Mouse (Mus musculus) central nervous system, embryonic 18 days (tissue): ENCODE data around the gene Zfp772. TPM values are rescaled to one million over a fixed set of nuclear protein-coding genes. Genes with fewer than 3 reads are reported as not detected.

Experiments
- polyA plus RNA-seq: library from polyadenylated mRNA; depleted of rRNA; stranded (reverse); fragments of >200 nt; gene quantifications from 2 replicates; pipeline ENCODE4 v1.2.3, GENCODE M21; 2012; rRNA removed

Zfp772 gene
- polyA plus RNA-seq, result 11.9 and 12.8 TPM in 2 replicates

DNA sequence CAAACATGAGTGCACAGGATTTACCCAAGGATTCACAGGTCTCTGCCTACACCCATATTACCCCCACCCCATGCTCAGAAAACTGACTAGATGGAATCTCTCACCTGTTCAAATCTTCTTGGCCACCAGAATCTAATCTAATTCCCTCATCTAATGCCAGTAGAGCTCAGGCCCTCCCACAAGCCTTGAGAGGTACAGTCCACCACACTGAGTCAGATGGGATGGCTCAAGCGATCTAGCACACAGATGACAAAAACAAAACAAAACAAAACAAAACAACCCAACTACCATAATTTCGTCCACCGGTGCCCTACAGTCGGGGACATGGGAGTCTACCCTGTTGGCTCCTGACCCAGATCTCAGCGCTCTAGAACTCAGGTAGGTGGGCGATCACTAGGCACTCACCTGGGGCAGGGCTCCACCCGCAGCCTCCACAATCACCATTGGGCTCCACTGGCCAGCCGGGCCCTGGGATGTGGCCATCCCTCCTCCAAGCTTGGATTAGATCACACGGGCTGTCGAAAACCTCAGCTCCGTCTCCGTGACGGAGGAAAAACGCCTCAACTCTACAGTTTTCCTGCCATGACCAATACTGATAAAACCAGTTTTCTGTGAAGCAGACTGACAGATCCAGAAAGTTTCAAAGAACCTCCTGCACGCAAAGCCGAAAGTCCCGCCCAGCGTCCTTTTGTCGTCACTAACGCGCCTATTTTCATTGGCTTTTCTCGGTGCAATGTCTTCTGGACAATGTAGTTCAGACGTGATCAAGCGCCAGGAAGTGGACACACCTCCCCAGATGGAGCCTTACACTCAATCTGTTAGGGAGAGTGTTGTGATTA, at the start of gene Zfp772:
TSS of gene Zfp772 (minus strand) at position 686 of the 839 bp plus-strand sequence.

DNA sequence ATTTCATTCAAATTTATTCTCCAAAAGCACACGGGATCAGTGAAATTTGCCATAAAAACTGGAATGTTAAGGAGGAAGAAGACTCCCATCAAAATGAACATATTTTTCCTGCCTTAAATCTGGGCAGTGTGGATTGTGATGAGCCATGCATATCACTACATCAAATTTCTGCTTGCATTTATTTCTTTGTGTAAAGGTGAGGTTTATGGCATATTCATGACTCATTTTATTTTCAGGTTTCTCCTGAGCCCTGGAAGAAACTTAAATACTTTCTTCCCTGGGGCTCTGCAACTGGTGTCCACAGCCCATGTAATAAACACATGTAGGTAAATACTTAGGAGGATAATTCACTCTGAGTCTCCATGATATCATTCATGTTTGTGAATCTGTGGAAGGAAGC, 37.4 kb upstream of the Zfp772 start, which contains the start of gene Vmn2r29:
TSS of gene Vmn2r29 (minus strand) at position 101 of the 400 bp plus-strand sequence.

DNA sequence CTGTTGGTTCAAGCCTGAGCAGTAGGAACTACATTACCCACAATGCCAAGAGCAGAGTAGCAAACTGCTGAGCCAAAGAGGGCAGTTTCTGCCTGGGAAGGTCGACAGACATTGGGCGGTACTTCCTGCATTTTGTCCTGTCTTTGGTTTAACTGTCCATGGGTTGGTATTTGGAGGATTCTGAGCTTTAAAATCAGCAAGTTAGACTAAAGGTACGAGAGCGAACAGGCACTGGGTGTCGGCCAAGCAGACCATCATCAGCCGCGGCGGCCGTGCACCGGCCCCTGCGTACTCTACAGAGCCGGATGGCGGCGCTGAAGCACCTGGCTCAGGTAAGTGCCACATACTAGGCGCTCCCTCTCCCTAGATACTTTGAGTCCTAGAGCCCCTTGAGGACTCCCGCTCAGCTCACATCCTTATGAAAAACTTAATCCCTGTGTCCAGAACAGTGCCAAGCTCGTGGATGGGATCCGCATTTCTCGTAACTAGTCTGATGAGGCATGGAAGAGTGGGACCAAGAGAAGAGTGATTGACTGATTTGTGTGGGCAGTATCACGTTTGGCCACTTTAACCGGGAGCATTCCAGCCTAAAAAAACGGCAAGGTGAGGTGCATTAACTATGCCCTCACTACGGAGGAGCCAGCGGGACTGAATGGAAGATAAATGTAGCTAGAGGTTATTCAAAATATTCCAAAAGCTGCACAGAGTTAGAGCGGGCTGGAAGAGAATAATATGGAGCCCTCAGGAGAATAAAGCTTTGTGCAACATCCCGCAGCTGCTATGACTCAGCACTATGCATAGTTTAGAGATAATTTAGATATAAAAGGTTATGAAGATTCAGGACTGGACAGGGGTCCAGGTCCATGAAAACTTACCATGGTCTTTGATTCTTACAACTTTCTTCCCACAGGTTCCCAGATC, 38.3 kb downstream of the Zfp772 start, which contains the start of gene Zfp418:
TSS of gene Zfp418 (plus strand) at position 104 of the 921 bp plus-strand sequence.

Other genes with a start within 250 kb of the Zfp772 start
- gene Aurkc, start 214.7 kb downstream of the Zfp772 start, polyA plus RNA-seq, result 0.13 and 0.21 TPM in 2 replicates
- gene Zfp954, start 88.5 kb downstream of the Zfp772 start, polyA plus RNA-seq, result 21.7 and 22.3 TPM in 2 replicates
- 4.7 and 4.9 TPM in 2 replicates for gene Zfp773, start 73.2 kb downstream of the Zfp772 start, polyA plus RNA-seq
- 2.7 and 2.8 TPM in 2 replicates for gene Zfp418, start 38.7 kb downstream of the Zfp772 start, polyA plus RNA-seq
- gene Vmn2r29, start 37.3 kb upstream of the Zfp772 start, polyA plus RNA-seq, result 2.6 and 3.9 TPM in 2 replicates
- gene Gm45844, start 68.3 kb upstream of the Zfp772 start, polyA plus RNA-seq, result 7.8 and 8.2 TPM in 2 replicates
- 96.1 and 96.7 TPM in 2 replicates for gene Clcn4, start 90.9 kb upstream of the Zfp772 start, polyA plus RNA-seq
- gene Vmn2r30, start 127.6 kb upstream of the Zfp772 start, polyA plus RNA-seq, result not detected in 2 replicates
- not detected in 2 replicates for gene Gm45783, start 164.6 kb upstream of the Zfp772 start, polyA plus RNA-seq
- gene Vmn2r31, start 189.7 kb upstream of the Zfp772 start, polyA plus RNA-seq, result not detected in 2 replicates